Mouse (Mus musculus): Measurements from ENCODE around the gene Pex16. TPM values are rescaled to one million over a fixed set of nuclear protein-coding genes. Genes with fewer than 3 reads are reported as not detected.

Pex16 gene
- polyA plus RNA-seq (2012; rRNA removed; ENCODE audit: low replicate concordance): 152 and 304 TPM in 2 replicates

GRCm38 (mm10) chr2:92374514-92374913 is at the start of gene Pex16, which contains the start of gene Large2:
Pex16 (plus strand) TSS chr2:92374676.
Large2 (minus strand) TSS chr2:92374869.

GRCm38 (mm10) chr2:92381901-92382588 is 7.6 kb downstream of the Pex16 start, which contains the start of gene 1700029I15Rik:
1700029I15Rik (plus strand) TSS chr2:92382538.

GRCm38 (mm10) chr2:92401091-92401561 is 26.6 kb downstream of the Pex16 start, which contains the start of gene Mapk8ip1:
Mapk8ip1 (minus strand) TSS chr2:92401263.

Other genes starting within 250 kb of the Pex16 start
- 0.43 and 25.1 TPM in 2 replicates for gene Large2, start 193 bp downstream of the Pex16 start, polyA plus RNA-seq (2012; rRNA removed; ENCODE audit: low replicate concordance)
- gene 1700029I15Rik, start 7.9 kb downstream of the Pex16 start, polyA plus RNA-seq (2012; rRNA removed; ENCODE audit: low replicate concordance): 7.2 and 11.2 TPM in 2 replicates
- gene Mapk8ip1, start 26.6 kb downstream of the Pex16 start, polyA plus RNA-seq (2012; rRNA removed; ENCODE audit: low replicate concordance): 18.7 and 58.3 TPM in 2 replicates
- 36.1 and 58.1 TPM in 2 replicates for gene Cry2, start 59.4 kb downstream of the Pex16 start, polyA plus RNA-seq (2012; rRNA removed; ENCODE audit: low replicate concordance)
- gene Slc35c1, start 85.9 kb downstream of the Pex16 start, polyA plus RNA-seq (2012; rRNA removed; ENCODE audit: low replicate concordance): 23.5 and 51.6 TPM in 2 replicates
- 63.3 and 185 TPM in 2 replicates for gene Chst1, start 225.0 kb downstream of the Pex16 start, polyA plus RNA-seq (2012; rRNA removed; ENCODE audit: low replicate concordance)